Mouse (Mus musculus) hindbrain, embryonic 13.5 days (tissue): Measurements from ENCODE around the gene Gm12184. TPM values are rescaled to one million over a fixed set of nuclear protein-coding genes. Genes with fewer than 3 reads are reported as not detected.

ENCODE experiments used
- ATAC-seq: fragments of 200-750 bp; cut with Nextera tagmentation; 2 replicates; pipeline ENCODE4 v1.8.0; 2017; ENCODE audit warnings: moderate TSS enrichment; ENCODE audit not compliant: low FRiP score
- H3K27ac ChIP-seq: fragments of 300-500 bp; sonication (generic); 2 replicates; pipeline ENCODE4 v1.5.1; 2015; ENCODE audit warnings: inconsistent platforms, mild to moderate bottlenecking, moderate library complexity
- H3K27me3 ChIP-seq: fragments of 300-500 bp; sonication (generic); 2 replicates; pipeline ENCODE4 v1.6.1; 2015; ENCODE audit warnings: mild to moderate bottlenecking, inconsistent platforms
- H3K36me3 ChIP-seq: fragments of 300-500 bp; sonication (generic); 2 replicates; pipeline ENCODE4 v1.6.1; 2015; ENCODE audit warnings: mild to moderate bottlenecking, inconsistent platforms
- H3K4me1 ChIP-seq: fragments of 300-500 bp; sonication (generic); replicated peaks from 2 replicates; pipeline ENCODE4 v1.6.1; 2015; ENCODE audit warnings: inconsistent platforms
- H3K4me2 ChIP-seq: fragments of 300-500 bp; sonication (generic); 2 replicates; pipeline ENCODE4 v1.6.1; 2015; ENCODE audit warnings: inconsistent platforms, mild to moderate bottlenecking, moderate library complexity
- H3K4me3 ChIP-seq: fragments of 300-500 bp; sonication (generic); 2 replicates; pipeline ENCODE4 v1.5.1; 2015; ENCODE audit warnings: mild to moderate bottlenecking, inconsistent platforms
- H3K9ac ChIP-seq: fragments of 300-500 bp; sonication (generic); 2 replicates; pipeline ENCODE4 v1.6.1; 2015; ENCODE audit warnings: mild to moderate bottlenecking, inconsistent platforms
- H3K9me3 ChIP-seq: fragments of 300-500 bp; sonication (generic); 2 replicates; pipeline ENCODE4 v1.6.1; 2016; ENCODE audit warnings: inconsistent platforms
- WGBS: fragments of 180-500 bp; shearing (Covaris S2); methylation state at CpG from one replicate; pipeline ENCODE4 v1.1.7; 2015; 5-methylcytosine and 5-hydroxymethylcytosine counted together
- polyA plus RNA-seq: library from polyadenylated mRNA; unstranded; fragments of >200 nt; fragmentation: Nextera tagmentation; extraction: Ambion mirVana; gene quantifications from 2 replicates; pipeline ENCODE4 v1.2.1, GENCODE M21; 2015

Gm12184 gene
- polyA plus RNA-seq, 1 experiment from 2014 or later, result 4.4 TPM

DNA sequence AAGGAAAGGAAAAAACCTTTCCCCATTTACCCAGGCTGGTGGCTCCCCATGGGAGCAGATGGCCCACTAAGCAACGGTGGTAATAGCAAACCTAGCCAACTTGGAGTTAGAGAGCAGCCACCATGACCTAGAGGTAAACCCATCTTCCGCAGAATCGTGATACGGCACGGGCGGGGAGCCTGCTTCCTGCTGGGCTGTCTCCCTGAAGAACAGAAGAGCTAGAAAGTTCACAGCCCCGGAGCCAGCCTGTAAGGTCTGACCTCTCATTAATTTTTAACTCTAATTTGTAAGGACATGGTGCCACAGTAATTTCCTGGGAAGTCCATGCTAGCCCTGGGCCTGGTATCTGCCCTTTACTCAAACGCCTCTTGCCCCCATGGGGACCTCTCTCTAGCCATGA is 35.5 kb downstream of the Gm12184 start:
- Histone ChIP-seq H3K4me3 (no peak overlapping the region), H3K4me1 (peaks cover 6% of the 10 kb centered on the region; the same call in 1 of the 2 replicates), H3K4me2 (no peak overlapping the region), H3K9ac (no peak overlapping the region), H3K27ac (no peak overlapping the region), H3K27me3 (0 out of 2 replicates have a peak, but pooled peaks cover 4% of the 10 kb centered on the region), H3K36me3 (no peaks in the 10 kb centered on the region), H3K9me3 (no peaks in the 10 kb centered on the region)
- WGBS, result 34% methylated on average over 8 of the region's 8 CpGs
- ATAC-seq, result no peak

- Histone ChIP-seq H3K4me2 (peak overlapping the region; percentile 47), H3K36me3 (no peaks in the 10 kb centered on the region), H3K9me3 (no peaks in the 10 kb centered on the region), H3K9ac (no peak overlapping the region), H3K27me3 (0 out of 2 replicates have a peak, but pooled peaks cover 4% of the 10 kb centered on the region), H3K4me3 (peak overlapping the region; percentile 15; the same call in 1 of the 2 replicates), H3K27ac (no peak overlapping the region), H3K4me1 (peaks cover 6% of the 10 kb centered on the region; the same call in 1 of the 2 replicates)
- 15% methylated on average over 20 of the region's 20 CpGs for WGBS
- ATAC-seq, result no peak
Observed at GRCm38 (mm10) chr11:48789973-48790823, 36.3 kb downstream of the Gm12184 start.

DNA sequence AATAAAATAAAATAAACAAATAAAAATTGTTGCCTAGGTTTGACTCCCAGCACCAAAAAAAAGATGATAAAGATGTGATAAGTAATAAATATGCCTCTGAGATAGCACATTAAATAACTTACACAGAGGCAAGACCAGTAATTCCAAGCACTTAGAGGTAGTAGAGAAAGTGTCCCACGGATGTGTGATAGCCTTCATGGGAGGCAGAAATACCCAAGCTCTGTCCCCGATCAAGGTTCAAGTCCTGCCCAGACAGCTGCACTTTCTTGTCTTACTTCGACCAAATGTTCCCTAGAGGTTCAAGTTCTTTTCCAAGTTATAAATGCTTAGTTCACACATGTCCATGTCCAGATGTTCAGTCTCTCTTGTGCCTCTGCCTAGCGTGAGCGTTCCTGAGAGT is 37.2 kb downstream of the Gm12184 start:
- Histone ChIP-seq H3K9ac (no peak overlapping the region), H3K4me3 (no peak overlapping the region), H3K4me1 (peaks cover 6% of the 10 kb centered on the region; the same call in 1 of the 2 replicates), H3K9me3 (no peaks in the 10 kb centered on the region), H3K4me2 (no peak overlapping the region), H3K27me3 (0 out of 2 replicates have a peak, but pooled peaks cover 4% of the 10 kb centered on the region), H3K27ac (no peak overlapping the region), H3K36me3 (no peaks in the 10 kb centered on the region)
- 87% methylated on average over 5 of the region's 5 CpGs for WGBS
- ATAC-seq, result no peak

DNA sequence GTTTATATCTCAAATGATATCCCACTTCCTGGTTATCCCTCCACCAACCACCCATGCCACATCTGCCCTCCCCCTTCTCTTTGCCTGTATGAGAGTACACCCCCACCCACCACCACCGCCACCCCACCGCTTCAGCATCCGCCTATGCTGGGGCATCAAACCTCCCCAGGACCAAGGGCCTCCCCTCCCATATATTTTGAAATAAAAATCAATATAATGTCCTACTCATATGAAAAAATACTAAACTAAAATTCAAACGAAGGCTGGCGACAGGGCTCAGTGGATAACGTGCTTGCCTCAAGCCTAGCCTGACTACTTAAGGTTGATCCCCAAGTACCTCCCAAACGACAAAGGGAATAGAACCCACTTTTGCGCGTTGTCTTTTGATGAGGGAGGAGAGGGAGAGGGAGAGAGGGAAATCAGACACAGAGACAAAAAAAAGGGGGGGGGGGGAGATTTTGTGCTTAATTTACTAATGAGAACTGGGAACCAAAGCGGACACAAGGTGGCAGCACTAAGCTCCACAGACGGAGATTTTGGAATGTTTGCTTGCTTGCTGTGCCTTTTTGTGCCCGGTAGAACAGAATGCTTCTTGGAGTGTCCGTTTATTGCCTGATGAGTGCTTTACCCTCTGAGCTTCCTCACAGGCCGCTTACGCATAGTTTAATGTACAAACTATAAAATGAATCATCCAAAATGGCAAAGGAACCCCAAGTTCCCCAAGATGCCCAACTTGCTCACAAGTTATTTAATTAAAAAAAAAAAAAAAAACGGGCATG is 38.0 kb downstream of the Gm12184 start:
- 11% methylated on average over 16 of the region's 16 CpGs for WGBS
- 0 out of 2 replicates have a peak, but pooled peaks cover 4% of the 10 kb centered on the region for H3K27me3 ChIP-seq
- H3K4me1 ChIP-seq, result peaks cover 6% of the 10 kb centered on the region; the same call in 1 of the 2 replicates
- ATAC-seq, result peak; percentile 83
- H3K9ac ChIP-seq, result peak overlapping the region; percentile 49
- H3K9me3 ChIP-seq, result no peaks in the 10 kb centered on the region
- H3K4me3 ChIP-seq, result peak overlapping the region; percentile 38
- peak overlapping the region; percentile 53 for H3K4me2 ChIP-seq
- H3K36me3 ChIP-seq, result no peaks in the 10 kb centered on the region
- peak overlapping the region; percentile 19; the same call in 1 of the 2 replicates for H3K27ac ChIP-seq

DNA sequence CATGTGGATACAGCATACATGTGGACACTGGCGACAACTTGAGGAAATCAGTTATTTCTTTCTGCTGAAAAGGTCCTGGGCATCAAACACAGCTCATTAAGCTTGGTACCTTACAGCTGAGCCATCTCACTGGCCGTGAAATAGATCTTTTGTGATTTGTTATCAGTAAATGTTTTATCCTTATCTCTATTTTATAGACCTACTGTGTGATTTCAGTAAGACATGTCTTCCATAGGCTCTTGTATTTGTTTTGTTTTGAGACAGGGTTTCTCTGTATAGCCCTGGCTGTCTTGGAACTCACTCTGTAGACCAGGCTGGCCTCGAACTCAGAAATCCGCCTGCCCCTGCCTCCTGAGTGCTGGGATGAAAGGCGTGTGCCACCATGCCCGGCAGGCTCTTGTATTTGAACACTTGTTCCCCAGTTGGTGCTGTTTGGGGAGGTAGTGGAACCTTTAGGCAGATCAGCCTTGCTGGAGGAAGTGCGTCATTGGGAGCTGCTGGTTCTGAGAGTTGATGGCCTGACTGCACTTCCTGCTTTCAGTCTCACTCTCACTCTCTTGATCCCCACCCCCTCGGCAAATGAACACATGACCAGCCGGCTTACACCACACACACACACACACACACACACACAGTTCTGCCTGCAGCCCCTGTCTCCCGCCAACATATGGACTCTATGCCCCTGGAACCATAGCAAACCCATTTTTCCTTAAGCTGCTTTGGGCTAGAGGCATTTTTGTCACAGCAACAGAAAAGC is 38.8 kb downstream of the Gm12184 start:
- Histone ChIP-seq H3K27ac (no peak overlapping the region), H3K9ac (no peak overlapping the region), H3K4me3 (peak overlapping the region; percentile 38), H3K4me1 (peaks cover 6% of the 10 kb centered on the region; the same call in 1 of the 2 replicates), H3K9me3 (no peaks in the 10 kb centered on the region), H3K27me3 (0 out of 2 replicates have a peak, but pooled peaks cover 4% of the 10 kb centered on the region), H3K4me2 (peak overlapping the region; percentile 53), H3K36me3 (no peaks in the 10 kb centered on the region)
- peak; percentile 77 for ATAC-seq
- WGBS, result 50% methylated on average over 10 of the region's 10 CpGs

DNA sequence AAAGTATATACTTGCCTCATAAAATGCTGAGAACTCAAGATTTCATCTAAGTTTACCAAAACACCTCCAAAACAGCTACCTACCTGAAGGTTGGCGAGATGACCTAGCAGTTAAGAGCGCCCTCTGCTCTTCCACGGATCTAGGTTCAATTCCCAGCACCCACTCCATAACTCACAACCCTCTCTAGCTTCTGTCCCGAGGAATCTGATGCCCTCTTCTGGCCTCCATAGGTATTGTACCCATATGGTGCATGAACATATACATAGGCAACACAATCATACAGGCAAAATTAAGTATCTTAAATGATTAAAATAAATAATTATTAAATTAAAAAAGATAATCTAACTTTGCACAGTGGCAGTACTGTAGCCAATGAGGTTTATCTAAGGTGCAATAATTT is 44.2 kb downstream of the Gm12184 start:
- Histone ChIP-seq H3K27ac (no peak overlapping the region), H3K9ac (no peak overlapping the region), H3K27me3 (0 out of 2 replicates have a peak, but pooled peaks cover 3% of the 10 kb centered on the region), H3K9me3 (no peaks in the 10 kb centered on the region), H3K4me3 (no peak overlapping the region), H3K4me2 (no peak overlapping the region), H3K36me3 (no peaks in the 10 kb centered on the region), H3K4me1 (no peaks in the 10 kb centered on the region)
- WGBS, result 88% methylated on average over 4 of the region's 4 CpGs
- no peak for ATAC-seq

DNA sequence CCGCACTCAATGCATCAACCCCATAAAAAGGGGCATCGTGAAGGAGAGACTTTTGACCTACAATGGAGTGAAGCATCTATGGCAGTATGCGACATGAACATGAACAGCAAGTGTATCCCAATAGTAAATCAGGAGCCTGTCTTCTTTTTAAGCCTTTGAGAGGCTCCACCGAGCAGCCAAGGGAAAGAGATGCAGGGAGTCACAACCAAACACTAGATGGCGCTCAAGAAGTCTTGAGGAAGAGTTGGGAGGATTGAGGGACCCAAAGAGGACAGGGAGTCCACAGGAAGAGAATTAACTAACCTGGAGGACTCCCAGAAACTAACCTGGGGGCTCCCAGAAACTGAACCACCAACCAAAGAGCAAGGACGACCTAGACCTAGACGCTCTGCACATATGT is 47.0 kb downstream of the Gm12184 start:
- no peak for ATAC-seq
- H3K9me3 ChIP-seq, result no peaks in the 10 kb centered on the region
- H3K27ac ChIP-seq, result no peak overlapping the region
- H3K27me3 ChIP-seq, result 0 out of 2 replicates have a peak, but pooled peaks cover 3% of the 10 kb centered on the region
- H3K4me3 ChIP-seq, result no peak overlapping the region
- WGBS, result 39% methylated on average over 7 of the region's 7 CpGs
- no peaks in the 10 kb centered on the region for H3K36me3 ChIP-seq
- H3K9ac ChIP-seq, result no peak overlapping the region
- peaks cover 2% of the 10 kb centered on the region; the same call in 1 of the 2 replicates for H3K4me1 ChIP-seq
- H3K4me2 ChIP-seq, result no peak overlapping the region

- Histone ChIP-seq H3K27me3 (0 out of 2 replicates have a peak, but pooled peaks cover 3% of the 10 kb centered on the region), H3K4me2 (no peak overlapping the region), H3K36me3 (no peaks in the 10 kb centered on the region), H3K4me1 (peaks cover 5% of the 10 kb centered on the region; the same call in 1 of the 2 replicates), H3K9me3 (no peaks in the 10 kb centered on the region), H3K4me3 (no peak overlapping the region), H3K9ac (no peak overlapping the region), H3K27ac (no peak overlapping the region)
- no peak for ATAC-seq
- WGBS, result 96% methylated on average over 9 of the region's 9 CpGs
Observed at GRCm38 (mm10) chr11:48777303-48777702, 49.2 kb downstream of the Gm12184 start.

DNA sequence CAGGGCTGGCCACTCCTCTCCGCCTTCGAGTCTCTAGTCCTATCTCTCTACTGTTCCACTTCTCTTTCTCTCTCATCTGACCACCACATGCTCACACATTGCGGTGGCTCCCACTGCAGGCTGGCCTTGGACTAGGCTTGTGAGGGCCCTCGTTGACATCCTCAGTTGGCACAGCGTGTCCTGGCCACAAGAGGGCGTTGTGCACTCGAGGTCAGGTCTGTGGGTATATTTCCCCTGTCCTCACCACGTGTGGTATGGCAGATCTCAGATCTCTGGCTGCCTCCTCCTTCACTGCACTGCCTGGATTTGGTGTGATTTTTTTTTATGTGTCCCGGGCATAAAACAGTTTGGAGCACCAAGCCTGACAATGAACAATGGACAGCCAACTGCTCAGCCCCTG is 49.8 kb downstream of the Gm12184 start:
- ATAC-seq, result no peak
- Histone ChIP-seq H3K9ac (no peak overlapping the region), H3K4me2 (no peak overlapping the region), H3K4me1 (peaks cover 5% of the 10 kb centered on the region; the same call in 1 of the 2 replicates), H3K9me3 (no peaks in the 10 kb centered on the region), H3K27ac (no peak overlapping the region), H3K36me3 (no peaks in the 10 kb centered on the region), H3K4me3 (no peak overlapping the region), H3K27me3 (0 out of 2 replicates have a peak, but pooled peaks cover 3% of the 10 kb centered on the region)
- WGBS, result 43% methylated on average over 9 of the region's 9 CpGs

GRCm38 (mm10) chr11:48775483-48775882 is 51.0 kb downstream of the Gm12184 start:
- no peaks in the 10 kb centered on the region for H3K9me3 ChIP-seq
- WGBS, result 4% methylated on average over 7 of the region's 7 CpGs
- no peak overlapping the region for H3K9ac ChIP-seq
- H3K27me3 ChIP-seq, result 0 out of 2 replicates have a peak, but pooled peaks cover 3% of the 10 kb centered on the region
- ATAC-seq, result no peak
- no peak overlapping the region for H3K4me3 ChIP-seq
- H3K4me2 ChIP-seq, result peak overlapping the region; percentile 28; the same call in 1 of the 2 replicates
- peaks cover 5% of the 10 kb centered on the region; the same call in 1 of the 2 replicates for H3K4me1 ChIP-seq
- no peak overlapping the region for H3K27ac ChIP-seq
- no peaks in the 10 kb centered on the region for H3K36me3 ChIP-seq
